Mouse (Mus musculus): ENCODE measurements at regions not wholly inside any gene's neighbourhood (a gene's known extent, or its start where the extent isn't known, plus 50 kb on each side); places are given as distances from the start of the nearest gene placed in this dataset.
"Not testable (repeated sequence)": the region's sequence is repeated elsewhere in the genome, so short reads cannot be mapped to it uniquely, and the experiment has no call there.

GRCm38 (mm10) chr10:104592009-104592603 is 398.3 kb downstream of the Gm4340 start:
- no peak for DNase-seq (ENCODE audit: low spot score in 2 of 2)
- intact Hi-C loops (cut with DNase I), result no loop called here

GRCm38 (mm10) chr10:104595920-104596319 is 402.1 kb downstream of the Gm4340 start:
- intact Hi-C loops (cut with DNase I), result no loop called here
- DNase-seq (ENCODE audit: low spot score in 2 of 2), result peak in 1 of 2 experiments; percentile 34

- intact Hi-C loops (cut with DNase I), result no loop called here
- no peak for DNase-seq (ENCODE audit: low spot score in 2 of 2)
These were observed 433.8 kb downstream of the Gm4340 start for GRCm38 (mm10) chr10:104627629-104628028.

GRCm38 (mm10) chr10:104651020-104651419 is 457.2 kb downstream of the Gm4340 start:
- no peak for DNase-seq (ENCODE audit: low spot score in 2 of 2)
- intact Hi-C loops (cut with DNase I), result no loop called here

GRCm38 (mm10) chr10:104660298-104660697 is 466.5 kb downstream of the Gm4340 start:
- intact Hi-C loops (cut with DNase I), result no loop called here
- no peak for DNase-seq (ENCODE audit: low spot score in 2 of 2)

GRCm38 (mm10) chr10:104661672-104662071 is 467.8 kb downstream of the Gm4340 start:
- intact Hi-C loops (cut with DNase I), result no loop called here
- no peak for DNase-seq (ENCODE audit: low spot score in 2 of 2)

- intact Hi-C loops (cut with DNase I), result no loop called here
- no peak for DNase-seq (ENCODE audit: low spot score in 2 of 2)
These were observed 474.4 kb downstream of the Gm4340 start for GRCm38 (mm10) chr10:104668286-104668685.

GRCm38 (mm10) chr10:104684717-104685336 is 491.0 kb downstream of the Gm4340 start:
- no peak for DNase-seq (ENCODE audit: low spot score in 2 of 2)
- intact Hi-C loops (cut with DNase I), result no loop called here

GRCm38 (mm10) chr10:104685857-104686256 is 492.0 kb downstream of the Gm4340 start:
- no peak for DNase-seq (ENCODE audit: low spot score in 2 of 2)
- intact Hi-C loops (cut with DNase I), result no loop called here

GRCm38 (mm10) chr10:104686669-104687068 is 492.8 kb downstream of the Gm4340 start:
- DNase-seq (ENCODE audit: low spot score in 2 of 2), result peak; percentile 6 to 19

GRCm38 (mm10) chr10:104694974-104695373 is 501.1 kb downstream of the Gm4340 start:
- intact Hi-C loops (cut with DNase I), result no loop called here
- DNase-seq (ENCODE audit: low spot score in 2 of 2), result no peak

More at GRCm38 (mm10) chr10:104686669-104687068, 492.8 kb downstream of the Gm4340 start:
- intact Hi-C loops (cut with DNase I), result no loop called here

GRCm38 (mm10) chr10:104708926-104709325 is 515.1 kb downstream of the Gm4340 start:
- intact Hi-C loops (cut with DNase I), result no loop called here
- DNase-seq (ENCODE audit: low spot score in 2 of 2), result no peak

GRCm38 (mm10) chr10:104713281-104713915 is 519.6 kb downstream of the Gm4340 start:
- DNase-seq (ENCODE audit: low spot score in 2 of 2); intact Hi-C loops (cut with DNase I): not testable (repeated sequence)

Measured in left cerebral cortex, postnatal 25 days (tissue).